Mouse (Mus musculus): Measurements from ENCODE around the gene Taf3. TPM values are rescaled to one million over a fixed set of nuclear protein-coding genes. Genes with fewer than 3 reads are reported as not detected.
A peak's percentile ranks its signal among the peaks of the same experiment; 100 is the strongest.

Gene Taf3
- total and polyA plus RNA-seq, 2 experiments from 2014 or later: 2.7 to 10.0 TPM

GRCm38 (mm10) chr2:10079745-10080309 lies 31.4 kb upstream of the Taf3 start:
- Histone ChIP-seq H3K9ac (replicated peaks; ENCODE audit: low read length) (peak overlapping the region; percentile 93), H3K4me2 (ENCODE audit: low read depth, low read length) (peak overlapping the region; percentile 88), H3K27ac (peak overlapping the region; percentile 94), H3K36me3 (ENCODE audit: insufficient read depth, low read length) (no peaks in the 10 kb centered on the region), H3K4me1 (ENCODE audit: insufficient read depth, low read length) (peaks cover 21% of the 10 kb centered on the region), H3K9me3 (ENCODE audit: low read length) (no peaks in the 10 kb centered on the region), H3K4me3 (ENCODE audit: low read length) (peak overlapping the region; percentile 84), H3K27me3 (ENCODE audit: insufficient read depth, low read length) (no peaks in the 10 kb centered on the region)
- under 1% methylated on average over 28 of the region's 28 CpGs for WGBS
- DNase-seq (ENCODE audit: low spot score) (no peak), ATAC-seq (peak; percentile 75)
- TF ChIP-seq CTCF (IDR thresholded peaks at IDR 0.05; ENCODE audit: low read depth): no peak

DNA sequence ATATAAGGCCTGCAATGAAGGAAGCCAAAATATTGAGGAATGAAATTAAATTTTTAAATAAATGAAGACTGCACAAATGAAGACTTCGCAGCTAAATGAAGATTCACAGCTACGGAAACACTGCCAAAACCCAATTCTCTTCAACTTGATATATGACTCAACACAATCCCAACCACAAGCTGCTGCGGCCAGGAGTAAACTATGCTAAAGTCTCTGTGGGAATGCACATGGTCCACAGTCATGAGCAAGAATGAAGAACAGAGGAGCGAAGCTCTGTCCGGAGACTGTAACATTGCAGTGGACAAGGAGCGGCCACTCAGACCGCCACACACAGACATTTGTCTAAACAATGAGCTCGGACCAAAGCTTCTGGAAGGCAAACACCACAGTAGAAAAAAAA lies 28.3 kb upstream of the Taf3 start:
- H3K27ac ChIP-seq: no peak overlapping the region
- no peak for TF ChIP-seq CTCF (IDR thresholded peaks at IDR 0.05; ENCODE audit: low read depth)
- 81% methylated on average over 8 of the region's 8 CpGs for WGBS
- H3K36me3 ChIP-seq (ENCODE audit: insufficient read depth, low read length): no peaks in the 10 kb centered on the region
- H3K9me3 ChIP-seq (ENCODE audit: low read length): no peaks in the 10 kb centered on the region
- ATAC-seq (no peak), DNase-seq (ENCODE audit: low spot score) (no peak)
- H3K4me2 ChIP-seq (ENCODE audit: low read depth, low read length): no peak overlapping the region
- no peak overlapping the region for H3K9ac ChIP-seq (replicated peaks; ENCODE audit: low read length)
- no peaks in the 10 kb centered on the region for H3K27me3 ChIP-seq (ENCODE audit: insufficient read depth, low read length)
- no peak overlapping the region for H3K4me3 ChIP-seq (ENCODE audit: low read length)
- H3K4me1 ChIP-seq (ENCODE audit: insufficient read depth, low read length): peaks cover 20% of the 10 kb centered on the region

GRCm38 (mm10) chr2:10074470-10074869 lies 26.1 kb upstream of the Taf3 start:
- ATAC-seq: no peak

GRCm38 (mm10) chr2:10071751-10072150 lies 23.4 kb upstream of the Taf3 start:
- no peaks in the 10 kb centered on the region for H3K27me3 ChIP-seq (ENCODE audit: insufficient read depth, low read length)
- H3K27ac ChIP-seq: no peak overlapping the region
- H3K36me3 ChIP-seq (ENCODE audit: insufficient read depth, low read length): peaks cover 17% of the 10 kb centered on the region
- no peak for TF ChIP-seq CTCF (IDR thresholded peaks at IDR 0.05; ENCODE audit: low read depth)
- H3K9ac ChIP-seq (replicated peaks; ENCODE audit: low read length): no peak overlapping the region
- H3K4me3 ChIP-seq (ENCODE audit: low read length): no peak overlapping the region
- ATAC-seq (no peak), DNase-seq (ENCODE audit: low spot score) (no peak)
- no peaks in the 10 kb centered on the region for H3K4me1 ChIP-seq (ENCODE audit: insufficient read depth, low read length)
- WGBS: 94% methylated on average over 7 of the region's 7 CpGs
- H3K9me3 ChIP-seq (ENCODE audit: low read length): no peaks in the 10 kb centered on the region
- no peak overlapping the region for H3K4me2 ChIP-seq (ENCODE audit: low read depth, low read length)

More at GRCm38 (mm10) chr2:10074470-10074869, 26.1 kb upstream of the Taf3 start:
- Histone ChIP-seq H3K9ac (replicated peaks; ENCODE audit: low read length) (no peak overlapping the region), H3K4me2 (ENCODE audit: low read depth, low read length) (no peak overlapping the region), H3K4me3 (ENCODE audit: low read length) (no peak overlapping the region), H3K4me1 (ENCODE audit: insufficient read depth, low read length) (peaks cover 16% of the 10 kb centered on the region), H3K27ac (no peak overlapping the region), H3K36me3 (ENCODE audit: insufficient read depth, low read length) (no peaks in the 10 kb centered on the region), H3K9me3 (ENCODE audit: low read length) (no peaks in the 10 kb centered on the region), H3K27me3 (ENCODE audit: insufficient read depth, low read length) (no peaks in the 10 kb centered on the region)
- 86% methylated on average over 7 of the region's 7 CpGs for WGBS
- DNase-seq (ENCODE audit: low spot score): no peak
- TF ChIP-seq CTCF (IDR thresholded peaks at IDR 0.05; ENCODE audit: low read depth): no peak

- no peak for DNase-seq (ENCODE audit: low spot score)
- ATAC-seq: no peak
- H3K4me3 ChIP-seq (ENCODE audit: low read length): no peak overlapping the region
- H3K4me1 ChIP-seq (ENCODE audit: insufficient read depth, low read length): no peaks in the 10 kb centered on the region
- H3K27me3 ChIP-seq (ENCODE audit: insufficient read depth, low read length): no peaks in the 10 kb centered on the region
- no peak overlapping the region for H3K4me2 ChIP-seq (ENCODE audit: low read depth, low read length)
- no peak overlapping the region for H3K9ac ChIP-seq (replicated peaks; ENCODE audit: low read length)
- H3K27ac ChIP-seq: no peak overlapping the region
- peaks cover 62% of the 10 kb centered on the region for H3K36me3 ChIP-seq (ENCODE audit: insufficient read depth, low read length)
- TF ChIP-seq CTCF (IDR thresholded peaks at IDR 0.05; ENCODE audit: low read depth): no peak
- no peaks in the 10 kb centered on the region for H3K9me3 ChIP-seq (ENCODE audit: low read length)
- WGBS: 86% methylated on average over 5 of the region's 5 CpGs
These were observed 10.4 kb upstream of the Taf3 start for GRCm38 (mm10) chr2:10058836-10059235.

GRCm38 (mm10) chr2:10051996-10052395 lies 3.6 kb upstream of the Taf3 start:
- no peak for ATAC-seq
- no peak overlapping the region for H3K9ac ChIP-seq (replicated peaks; ENCODE audit: low read length)
- H3K4me1 ChIP-seq (ENCODE audit: insufficient read depth, low read length): no peaks in the 10 kb centered on the region
- no peaks in the 10 kb centered on the region for H3K9me3 ChIP-seq (ENCODE audit: low read length)
- no peak overlapping the region for H3K4me3 ChIP-seq (ENCODE audit: low read length)
- 89% methylated on average over 1 of the region's 1 CpGs for WGBS
- no peak for TF ChIP-seq CTCF (IDR thresholded peaks at IDR 0.05; ENCODE audit: low read depth)
- H3K27ac ChIP-seq: no peak overlapping the region
- no peaks in the 10 kb centered on the region for H3K27me3 ChIP-seq (ENCODE audit: insufficient read depth, low read length)
- H3K36me3 ChIP-seq (ENCODE audit: insufficient read depth, low read length): peaks cover 25% of the 10 kb centered on the region
- no peak for DNase-seq (ENCODE audit: low spot score)
- no peak overlapping the region for H3K4me2 ChIP-seq (ENCODE audit: low read depth, low read length)

GRCm38 (mm10) chr2:10050878-10051277 lies 2.5 kb upstream of the Taf3 start:
- no peak for TF ChIP-seq CTCF (IDR thresholded peaks at IDR 0.05; ENCODE audit: low read depth)
- Histone ChIP-seq H3K27ac (no peak overlapping the region), H3K36me3 (ENCODE audit: insufficient read depth, low read length) (peaks cover 17% of the 10 kb centered on the region; the same call in 1 of the 2 replicates), H3K9me3 (ENCODE audit: low read length) (no peaks in the 10 kb centered on the region), H3K4me1 (ENCODE audit: insufficient read depth, low read length) (no peaks in the 10 kb centered on the region), H3K4me2 (ENCODE audit: low read depth, low read length) (no peak overlapping the region), H3K4me3 (ENCODE audit: low read length) (no peak overlapping the region), H3K27me3 (ENCODE audit: insufficient read depth, low read length) (no peaks in the 10 kb centered on the region), H3K9ac (replicated peaks; ENCODE audit: low read length) (no peak overlapping the region)
- ATAC-seq (no peak), DNase-seq (ENCODE audit: low spot score) (no peak)
- WGBS: 83% methylated on average over 3 of the region's 3 CpGs

Measured in hindbrain, postnatal 0 days (tissue).